ENCODE assay signal across 8 mouse cellular contexts in genomic region chr2:152029252-152030082, GRCm38 (mm10). TPM values are rescaled to one million over a fixed set of nuclear protein-coding genes. Genes with fewer than 3 reads are reported as not detected.
A peak's percentile ranks its signal among the peaks of the same experiment; 100 is the strongest.
DNase-seq lines count a peak whose midpoint lies in the region; ATAC-seq and TF ChIP-seq lines count a peak whose summit lies in the region.

No protein-coding gene starts in this region.

- H3K27me3 ChIP-seq in E14TG2a.4 (ENCODE audit: insufficient read depth, low read length), result peaks cover 38% of the 10 kb centered on the region
- peaks cover 54% of the 10 kb centered on the region for H3K27me3 ChIP-seq in forebrain, embryonic 12.5 days
- H3K27me3 ChIP-seq in heart, postnatal 0 days (ENCODE audit: control insufficient read depth, insufficient read depth, low read length), result peaks cover 47% of the 10 kb centered on the region
- H3K27me3 ChIP-seq in liver, embryonic 14.5 days (ENCODE audit: control insufficient read depth, insufficient read depth, low read length), result peaks cover 20% of the 10 kb centered on the region
- H3K27me3 ChIP-seq in neural tube, embryonic 11.5 days (ENCODE audit: control insufficient read depth, insufficient read depth, low read length), result no peaks in the 10 kb centered on the region
- peaks cover 18% of the 10 kb centered on the region; the same call in 1 of the 2 replicates for H3K27me3 ChIP-seq in stomach, embryonic 16.5 days (ENCODE audit: control insufficient read depth, insufficient read depth, low read length)

- H3K36me3 ChIP-seq in E14TG2a.4 (ENCODE audit: insufficient read depth, low read length), result no peaks in the 10 kb centered on the region
- H3K36me3 ChIP-seq in forebrain, embryonic 12.5 days (replicated peaks), result no peaks in the 10 kb centered on the region
- no peaks in the 10 kb centered on the region for H3K36me3 ChIP-seq in heart, postnatal 0 days (replicated peaks; ENCODE audit: control insufficient read depth, insufficient read depth, low read length)
- no peaks in the 10 kb centered on the region for H3K36me3 ChIP-seq in liver, embryonic 14.5 days (replicated peaks; ENCODE audit: control insufficient read depth, insufficient read depth, low read depth)
- H3K36me3 ChIP-seq in neural tube, embryonic 11.5 days (ENCODE audit: control insufficient read depth, insufficient read depth, low read length), result no peaks in the 10 kb centered on the region
- H3K36me3 ChIP-seq in stomach, embryonic 16.5 days (ENCODE audit: control insufficient read depth, insufficient read depth, low read length), result no peaks in the 10 kb centered on the region

- peak overlapping the region; percentile 81 for H3K4me3 ChIP-seq in E14TG2a.4 (replicated peaks; ENCODE audit: low read length)
- peak overlapping the region; percentile 55 for H3K4me3 ChIP-seq in forebrain, embryonic 12.5 days (replicated peaks)
- H3K4me3 ChIP-seq in heart, postnatal 0 days (ENCODE audit: low read depth, low read length), result peak overlapping the region; percentile 58
- H3K4me3 ChIP-seq in liver, embryonic 14.5 days (ENCODE audit: insufficient read depth in 1 of 2, low read depth in 2 of 2, low read length in 2 of 2), result peak overlapping the region; percentile 47
- peak overlapping the region; percentile 48 for H3K4me3 ChIP-seq in neural tube, embryonic 11.5 days (ENCODE audit: low read depth, low read length)
- peak overlapping the region; percentile 69 for H3K4me3 ChIP-seq in stomach, embryonic 16.5 days (replicated peaks; ENCODE audit: low read length)

- peak; percentile 92 for DNase-seq in c-Kit-positive CD71-positive TER-119-positive erythroid progenitor cells, embryonic 14.5 days (ENCODE audit: low spot score)
- peak; percentile 91 for DNase-seq in heart, postnatal 0 days (ENCODE audit: low spot score)
- peak; percentile 91 to 95 for DNase-seq in kidney, postnatal 36 days
- peak; percentile 75 to 78 (median 76) for DNase-seq in liver, embryonic 14.5 days (ENCODE audit: low read depth in 3 of 3, low spot score in 3 of 3)
- DNase-seq in neural tube, embryonic 11.5 days (ENCODE audit: low spot score), result peak; percentile 96

- peak overlapping the region; percentile 58 for H3K9ac ChIP-seq in forebrain, embryonic 12.5 days
- no peak overlapping the region for H3K9ac ChIP-seq in heart, postnatal 0 days (replicated peaks; ENCODE audit: low read depth, low read length)
- H3K9ac ChIP-seq in liver, embryonic 14.5 days (replicated peaks), result no peak overlapping the region; the same call in 1 of the 2 replicates
- peak overlapping the region; percentile 66 for H3K9ac ChIP-seq in neural tube, embryonic 11.5 days (ENCODE audit: low read length)
- peak overlapping the region; percentile 74 for H3K9ac ChIP-seq in stomach, embryonic 16.5 days (ENCODE audit: low read length)

- H3K9me3 ChIP-seq in E14TG2a.4 (ENCODE audit: low read length), result no peaks in the 10 kb centered on the region
- no peaks in the 10 kb centered on the region for H3K9me3 ChIP-seq in forebrain, embryonic 12.5 days
- no peaks in the 10 kb centered on the region for H3K9me3 ChIP-seq in heart, postnatal 0 days (replicated peaks; ENCODE audit: control insufficient read depth, low read length)
- H3K9me3 ChIP-seq in liver, embryonic 14.5 days (ENCODE audit: control insufficient read depth, low read length), result no peaks in the 10 kb centered on the region
- H3K9me3 ChIP-seq in neural tube, embryonic 11.5 days (ENCODE audit: control insufficient read depth, low read length), result no peaks in the 10 kb centered on the region
- H3K9me3 ChIP-seq in stomach, embryonic 16.5 days (replicated peaks; ENCODE audit: control insufficient read depth, low read length), result no peaks in the 10 kb centered on the region

- peak; percentile 95 for ATAC-seq in forebrain, embryonic 12.5 days (ENCODE audit: low FRiP score)
- ATAC-seq in heart, postnatal 0 days (ENCODE audit: insufficient read depth, low read depth), result peak; percentile 89
- peak; percentile 89 for ATAC-seq in liver, embryonic 14.5 days (ENCODE audit: insufficient read depth)
- peak; percentile 90 for ATAC-seq in neural tube, embryonic 11.5 days (ENCODE audit: insufficient read depth, low FRiP score, low TSS enrichment)
- ATAC-seq in stomach, embryonic 16.5 days (ENCODE audit: insufficient read depth, low FRiP score), result peak; percentile 92

- H3K4me1 ChIP-seq in E14TG2a.4 (replicated peaks; ENCODE audit: low read depth, low read length), result peaks cover 54% of the 10 kb centered on the region
- peaks cover 16% of the 10 kb centered on the region for H3K4me1 ChIP-seq in forebrain, embryonic 12.5 days
- H3K4me1 ChIP-seq in heart, postnatal 0 days (ENCODE audit: control insufficient read depth, insufficient read depth), result no peaks in the 10 kb centered on the region
- 0 out of 4 replicates have a peak, but pooled peaks cover 0 to 3% of the 10 kb centered on the region in 2 experiments for H3K4me1 ChIP-seq in liver, embryonic 14.5 days (replicated peaks; ENCODE audit: control insufficient read depth in 2 of 2, insufficient read depth in 2 of 2, low read length in 1 of 2)
- H3K4me1 ChIP-seq in neural tube, embryonic 11.5 days (ENCODE audit: control insufficient read depth, insufficient read depth, low read length), result peaks cover 10% of the 10 kb centered on the region; the same call in 1 of the 2 replicates
- H3K4me1 ChIP-seq in stomach, embryonic 16.5 days (ENCODE audit: control insufficient read depth, insufficient read depth, low read length), result 0 out of 2 replicates have a peak, but pooled peaks cover 4% of the 10 kb centered on the region

- H3K27ac ChIP-seq in forebrain, embryonic 12.5 days, result peak overlapping the region; percentile 82
- no peak overlapping the region for H3K27ac ChIP-seq in heart, postnatal 0 days (ENCODE audit: low read depth)
- H3K27ac ChIP-seq in liver, embryonic 14.5 days, result no peak overlapping the region
- peak overlapping the region; percentile 89 for H3K27ac ChIP-seq in neural tube, embryonic 11.5 days (ENCODE audit: low read depth, low read length)
- no peak overlapping the region for H3K27ac ChIP-seq in stomach, embryonic 16.5 days (ENCODE audit: low read length)

- TF ChIP-seq CTCF in E14TG2a.4 (conservative IDR thresholded peaks at IDR 0.05; ENCODE audit: low read length), result peak; percentile 52
- TF ChIP-seq CTCF in heart, postnatal 0 days (IDR thresholded peaks at IDR 0.05; ENCODE audit: low read depth), result peak; percentile 96
- peak; percentile 97 for TF ChIP-seq CTCF in liver, embryonic 14.5 days (IDR thresholded peaks at IDR 0.05; ENCODE audit: low read depth)

- TF ChIP-seq EP300 in heart, postnatal 0 days (IDR thresholded peaks at IDR 0.05; ENCODE audit: low read depth), result no peak
- TF ChIP-seq EP300 in liver, embryonic 14.5 days (IDR thresholded peaks at IDR 0.05; ENCODE audit: low read depth), result no peak

- WGBS in forebrain, embryonic 12.5 days, result 1% methylated on average over 52 of the region's 54 CpGs
- 1% methylated on average over 54 of the region's 54 CpGs for WGBS in heart, postnatal 0 days
- WGBS in liver, embryonic 14.5 days (ENCODE audit: insufficient replicate concordance), result under 1% methylated on average over 54 of the region's 54 CpGs
- under 1% methylated on average over 54 of the region's 54 CpGs for WGBS in neural tube, embryonic 11.5 days
- WGBS in stomach, embryonic 16.5 days, result under 1% methylated on average over 54 of the region's 54 CpGs

- H3K4me2 ChIP-seq in forebrain, embryonic 12.5 days, result peak overlapping the region; percentile 72
- H3K4me2 ChIP-seq in heart, postnatal 0 days (ENCODE audit: low read depth, low read length), result peak overlapping the region; percentile 94
- peak overlapping the region; percentile 76 for H3K4me2 ChIP-seq in liver, embryonic 14.5 days (ENCODE audit: low read depth)
- H3K4me2 ChIP-seq in neural tube, embryonic 11.5 days (ENCODE audit: low read depth), result peak overlapping the region; percentile 78
- H3K4me2 ChIP-seq in stomach, embryonic 16.5 days (ENCODE audit: low read depth, low read length), result peak overlapping the region; percentile 95

RNA-seq across cellular contexts. Expression of gene Slc52a3, which starts 33.2 kb away (rescaled TPM):
- 0.54 and 0.78 TPM in 2 replicates for polyA plus RNA-seq in forebrain, embryonic 12.5 days (2016; fragmentation: Nextera tagmentation; extraction: Ambion mirVana)
- 6.6 TPM in 1 of 2 replicates, not detected in the other for total RNA-seq in heart, postnatal 0 days (2014; rRNA removed; ENCODE audit: low replicate concordance)
- polyA plus RNA-seq in heart, postnatal 0 days (2015; fragmentation: Nextera tagmentation; extraction: Ambion mirVana), result 0.44 and 0.68 TPM in 2 replicates
- polyA plus RNA-seq in liver, embryonic 14.5 days (2012; rRNA removed), result 0.73 and 0.97 TPM in 2 replicates
- polyA plus RNA-seq in liver, embryonic 14.5 days (2014; fragmentation: Nextera tagmentation; extraction: Ambion mirVana), result 0.74 and 1.1 TPM in 2 replicates
- polyA plus RNA-seq in neural tube, embryonic 11.5 days (2014; fragmentation: Nextera tagmentation; extraction: Ambion mirVana), result 1.0 and 1.1 TPM in 2 replicates
- 13.9 and 21.8 TPM in 2 replicates for polyA plus RNA-seq in stomach, embryonic 16.5 days (2015; fragmentation: Nextera tagmentation; extraction: Ambion mirVana)

RNA-seq across cellular contexts. Expression of gene Fam110a, which starts 49.4 kb away (rescaled TPM):
- polyA plus RNA-seq in forebrain, embryonic 12.5 days (2016; fragmentation: Nextera tagmentation; extraction: Ambion mirVana), result 90.2 and 96.2 TPM in 2 replicates
- 3.0 and 11.7 TPM in 2 replicates for total RNA-seq in heart, postnatal 0 days (2014; rRNA removed; ENCODE audit: low replicate concordance)
- polyA plus RNA-seq in heart, postnatal 0 days (2015; fragmentation: Nextera tagmentation; extraction: Ambion mirVana), result 5.7 and 6.2 TPM in 2 replicates
- 5.1 and 5.6 TPM in 2 replicates for polyA plus RNA-seq in liver, embryonic 14.5 days (2012; rRNA removed)
- polyA plus RNA-seq in liver, embryonic 14.5 days (2014; fragmentation: Nextera tagmentation; extraction: Ambion mirVana), result 6.8 and 8.1 TPM in 2 replicates
- polyA plus RNA-seq in neural tube, embryonic 11.5 days (2014; fragmentation: Nextera tagmentation; extraction: Ambion mirVana), result 82.2 and 92.9 TPM in 2 replicates
- 31.2 and 32.7 TPM in 2 replicates for polyA plus RNA-seq in stomach, embryonic 16.5 days (2015; fragmentation: Nextera tagmentation; extraction: Ambion mirVana)

RNA-seq across cellular contexts. Expression of gene Scrt2, which starts 51.9 kb away (rescaled TPM):
- 15.3 and 15.6 TPM in 2 replicates for polyA plus RNA-seq in forebrain, embryonic 12.5 days (2016; fragmentation: Nextera tagmentation; extraction: Ambion mirVana)
- not detected in 2 replicates for total RNA-seq in heart, postnatal 0 days (2014; rRNA removed; ENCODE audit: low replicate concordance)
- polyA plus RNA-seq in heart, postnatal 0 days (2015; fragmentation: Nextera tagmentation; extraction: Ambion mirVana), result not detected in 2 replicates
- polyA plus RNA-seq in liver, embryonic 14.5 days (2012; rRNA removed), result 0.01 and 0.08 TPM in 2 replicates
- polyA plus RNA-seq in liver, embryonic 14.5 days (2014; fragmentation: Nextera tagmentation; extraction: Ambion mirVana), result not detected in 2 replicates
- polyA plus RNA-seq in neural tube, embryonic 11.5 days (2014; fragmentation: Nextera tagmentation; extraction: Ambion mirVana), result 23.0 and 25.1 TPM in 2 replicates
- polyA plus RNA-seq in stomach, embryonic 16.5 days (2015; fragmentation: Nextera tagmentation; extraction: Ambion mirVana), result 0.06 TPM in 1 of 2 replicates, not detected in the other

Comparison
In these comparisons a context has a peak if more than half of its experiments do, and no peak if none do; other contexts are left out.
1. H3K27ac ChIP-seq: peak in forebrain, embryonic 12.5 days (single experiment) and neural tube, embryonic 11.5 days (single experiment); none in heart, postnatal 0 days (single experiment), liver, embryonic 14.5 days (single experiment) and stomach, embryonic 16.5 days (single experiment).
2. H3K9ac ChIP-seq: peak in forebrain, embryonic 12.5 days (single experiment), neural tube, embryonic 11.5 days (single experiment) and stomach, embryonic 16.5 days (single experiment); none in heart, postnatal 0 days (single experiment) and liver, embryonic 14.5 days (single experiment).
3. RNA of gene Scrt2, which starts 51.9 kb away (polyA plus RNA-seq): 23.0 to 25.1 TPM in neural tube, embryonic 11.5 days and 15.3 to 15.6 TPM in forebrain, embryonic 12.5 days; 0.06 TPM in stomach, embryonic 16.5 days, 0.01 to 0.08 TPM in liver, embryonic 14.5 days and not detected in heart, postnatal 0 days; every median in the first group is over 10 times any median in the second.
4. Peak in every context shown above with its lines, with median percentiles within 50 percentile points of each other: H3K4me3 ChIP-seq, CTCF ChIP-seq, DNase-seq, ATAC-seq and H3K4me2 ChIP-seq.